Mouse (Mus musculus): ENCODE measurements around the gene Atm.

The Atm gene

GRCm38 (mm10) chr9:53408953-53409361 is 127.6 kb downstream of the Atm start:
- DNase-seq (ENCODE audit: low read depth, low spot score), result no peak

- no peak for DNase-seq (ENCODE audit: low read depth, low spot score)
These were observed 128.0 kb downstream of the Atm start for GRCm38 (mm10) chr9:53408548-53408947.

GRCm38 (mm10) chr9:53404753-53405722 is 131.5 kb downstream of the Atm start:
- DNase-seq (ENCODE audit: low read depth, low spot score), result no peak

GRCm38 (mm10) chr9:53404050-53404752 is 132.3 kb downstream of the Atm start:
- DNase-seq (ENCODE audit: low read depth, low spot score), result no peak

- no peak for DNase-seq (ENCODE audit: low read depth, low spot score)
These were observed 133.5 kb downstream of the Atm start for GRCm38 (mm10) chr9:53402991-53403390.

GRCm38 (mm10) chr9:53402291-53402711 is 134.2 kb downstream of the Atm start, which contains the start of gene 4930550C14Rik:
Gene 4930550C14Rik, plus strand, starts transcription at chr9:53402325.
- no peak for DNase-seq (ENCODE audit: low read depth, low spot score)

- DNase-seq (ENCODE audit: low read depth, low spot score), result no peak
These were observed 135.4 kb downstream of the Atm start for GRCm38 (mm10) chr9:53401146-53401545.

- DNase-seq (ENCODE audit: low read depth, low spot score), result no peak
These were observed 135.8 kb downstream of the Atm start for GRCm38 (mm10) chr9:53400696-53401095.

GRCm38 (mm10) chr9:53399537-53399936 is 137.0 kb downstream of the Atm start:
- no peak for DNase-seq (ENCODE audit: low read depth, low spot score)

- peak; percentile 65 for DNase-seq (ENCODE audit: low read depth, low spot score)
These were observed 138.2 kb downstream of the Atm start for GRCm38 (mm10) chr9:53398388-53398700.

- DNase-seq (ENCODE audit: low read depth, low spot score), result no peak
These were observed 138.7 kb downstream of the Atm start for GRCm38 (mm10) chr9:53397685-53398387.

- no peak for DNase-seq (ENCODE audit: low read depth, low spot score)
These were observed 146.4 kb downstream of the Atm start for GRCm38 (mm10) chr9:53390136-53390535.

All from A20 (cell line).